Mouse (Mus musculus): ENCODE measurements around the gene Gnaq.

GRCm38 (mm10) chr19:16358148-16358547, 225.5 kb downstream of the Gnaq start:
- no peak for TF ChIP-seq POLR2A (IDR thresholded peaks at IDR 0.05; ENCODE audit: control insufficient read depth, extremely low read depth, insufficient read depth, low read length, poor library complexity)
- TF ChIP-seq CTCF (IDR thresholded peaks at IDR 0.05; ENCODE audit: borderline replicate concordance, control insufficient read depth, extremely low read depth, insufficient read depth, low read length, poor library complexity) = no peak

All from thymus, adult 2 months (tissue).